Mouse (Mus musculus): ENCODE results near the gene Uso1. TPM values are rescaled to one million over a fixed set of nuclear protein-coding genes. Genes with fewer than 3 reads are reported as not detected.

Uso1 gene
- polyA plus RNA-seq, 1 experiment from 2014 or later = 26.9 TPM

GRCm38 (mm10) chr5:92233366-92233765, 95.6 kb downstream of the Uso1 start:
- Histone ChIP-seq H3K9ac (ENCODE audit: low read length) (no peak overlapping the region), H3K9me3 (ENCODE audit: control insufficient read depth, low read length) (no peaks in the 10 kb centered on the region), H3K4me2 (ENCODE audit: low read depth) (no peak overlapping the region), H3K27ac (ENCODE audit: low read depth, low read length) (no peak overlapping the region), H3K27me3 (ENCODE audit: control insufficient read depth, insufficient read depth, low read length) (no peaks in the 10 kb centered on the region), H3K4me1 (ENCODE audit: control insufficient read depth, insufficient read depth, low read length) (no peaks in the 10 kb centered on the region), H3K4me3 (ENCODE audit: low read depth, low read length) (no peak overlapping the region), H3K36me3 (ENCODE audit: control insufficient read depth, insufficient read depth, low read length) (no peaks in the 10 kb centered on the region)
- DNase-seq (ENCODE audit: low spot score) = no peak
- no peak for ATAC-seq (ENCODE audit: insufficient read depth, low FRiP score, low TSS enrichment)
- WGBS = 92% methylated on average over 4 of the region's 4 CpGs

GRCm38 (mm10) chr5:92234939-92235557, 97.3 kb downstream of the Uso1 start:
- H3K4me3 ChIP-seq (ENCODE audit: low read depth, low read length) = no peak overlapping the region
- H3K9me3 ChIP-seq (ENCODE audit: control insufficient read depth, low read length) = no peaks in the 10 kb centered on the region
- DNase-seq (ENCODE audit: low spot score) (no peak), ATAC-seq (ENCODE audit: insufficient read depth, low FRiP score, low TSS enrichment) (no peak)
- no peak overlapping the region for H3K27ac ChIP-seq (ENCODE audit: low read depth, low read length)
- no peak overlapping the region for H3K4me2 ChIP-seq (ENCODE audit: low read depth)
- no peaks in the 10 kb centered on the region for H3K4me1 ChIP-seq (ENCODE audit: control insufficient read depth, insufficient read depth, low read length)
- H3K27me3 ChIP-seq (ENCODE audit: control insufficient read depth, insufficient read depth, low read length) = no peaks in the 10 kb centered on the region
- H3K9ac ChIP-seq (ENCODE audit: low read length) = no peak overlapping the region
- WGBS = 55% methylated on average over 5 of the region's 5 CpGs
- no peaks in the 10 kb centered on the region for H3K36me3 ChIP-seq (ENCODE audit: control insufficient read depth, insufficient read depth, low read length)

GRCm38 (mm10) chr5:92239333-92240232, 101.8 kb downstream of the Uso1 start:
- H3K4me1 ChIP-seq (ENCODE audit: control insufficient read depth, insufficient read depth, low read length) = no peaks in the 10 kb centered on the region
- 49% methylated on average over 29 of the region's 29 CpGs for whole genome bisulfite sequencing

GRCm38 (mm10) chr5:92240769-92241168, 103.0 kb downstream of the Uso1 start:
- Histone ChIP-seq H3K36me3 (ENCODE audit: control insufficient read depth, insufficient read depth, low read length) (no peaks in the 10 kb centered on the region), H3K4me2 (ENCODE audit: low read depth) (no peak overlapping the region), H3K4me1 (ENCODE audit: control insufficient read depth, insufficient read depth, low read length) (no peaks in the 10 kb centered on the region), H3K27me3 (ENCODE audit: control insufficient read depth, insufficient read depth, low read length) (no peaks in the 10 kb centered on the region), H3K9ac (ENCODE audit: low read length) (no peak overlapping the region), H3K27ac (ENCODE audit: low read depth, low read length) (no peak overlapping the region), H3K9me3 (ENCODE audit: control insufficient read depth, low read length) (no peaks in the 10 kb centered on the region), H3K4me3 (ENCODE audit: low read depth, low read length) (no peak overlapping the region)
- 91% methylated on average over 12 of the region's 12 CpGs for WGBS
- DNase-seq (ENCODE audit: low spot score) (no peak), ATAC-seq (ENCODE audit: insufficient read depth, low FRiP score, low TSS enrichment) (no peak)

More at GRCm38 (mm10) chr5:92239333-92240232, 101.8 kb downstream of the Uso1 start:
- Histone ChIP-seq H3K36me3 (ENCODE audit: control insufficient read depth, insufficient read depth, low read length) (no peaks in the 10 kb centered on the region), H3K27me3 (ENCODE audit: control insufficient read depth, insufficient read depth, low read length) (no peaks in the 10 kb centered on the region), H3K4me3 (ENCODE audit: low read depth, low read length) (no peak overlapping the region), H3K4me2 (ENCODE audit: low read depth) (no peak overlapping the region), H3K27ac (ENCODE audit: low read depth, low read length) (no peak overlapping the region), H3K9me3 (ENCODE audit: control insufficient read depth, low read length) (no peaks in the 10 kb centered on the region), H3K9ac (ENCODE audit: low read length) (no peak overlapping the region)
- ATAC-seq (ENCODE audit: insufficient read depth, low FRiP score, low TSS enrichment) (peak; percentile 45; the same call in 1 of the 2 replicates), DNase-seq (ENCODE audit: low spot score) (peak; percentile 66)

GRCm38 (mm10) chr5:92244900-92245299, 107.2 kb downstream of the Uso1 start:
- WGBS = 94% methylated on average over 2 of the region's 2 CpGs

GRCm38 (mm10) chr5:92245483-92245882, 107.7 kb downstream of the Uso1 start:
- H3K36me3 ChIP-seq (ENCODE audit: control insufficient read depth, insufficient read depth, low read length) = no peaks in the 10 kb centered on the region
- no peak overlapping the region for H3K4me2 ChIP-seq (ENCODE audit: low read depth)
- H3K4me1 ChIP-seq (ENCODE audit: control insufficient read depth, insufficient read depth, low read length) = no peaks in the 10 kb centered on the region
- H3K9me3 ChIP-seq (ENCODE audit: control insufficient read depth, low read length) = no peaks in the 10 kb centered on the region
- H3K9ac ChIP-seq (ENCODE audit: low read length) = no peak overlapping the region
- no peak overlapping the region for H3K4me3 ChIP-seq (ENCODE audit: low read depth, low read length)
- ATAC-seq (ENCODE audit: insufficient read depth, low FRiP score, low TSS enrichment) (no peak), DNase-seq (ENCODE audit: low spot score) (no peak)
- 95% methylated on average over 9 of the region's 9 CpGs for WGBS
- no peak overlapping the region for H3K27ac ChIP-seq (ENCODE audit: low read depth, low read length)
- H3K27me3 ChIP-seq (ENCODE audit: control insufficient read depth, insufficient read depth, low read length) = no peaks in the 10 kb centered on the region

More at GRCm38 (mm10) chr5:92244900-92245299, 107.2 kb downstream of the Uso1 start:
- no peaks in the 10 kb centered on the region for H3K36me3 ChIP-seq (ENCODE audit: control insufficient read depth, insufficient read depth, low read length)
- H3K4me2 ChIP-seq (ENCODE audit: low read depth) = no peak overlapping the region
- no peaks in the 10 kb centered on the region for H3K27me3 ChIP-seq (ENCODE audit: control insufficient read depth, insufficient read depth, low read length)
- H3K9ac ChIP-seq (ENCODE audit: low read length) = no peak overlapping the region
- no peaks in the 10 kb centered on the region for H3K4me1 ChIP-seq (ENCODE audit: control insufficient read depth, insufficient read depth, low read length)
- H3K9me3 ChIP-seq (ENCODE audit: control insufficient read depth, low read length) = no peaks in the 10 kb centered on the region
- H3K27ac ChIP-seq (ENCODE audit: low read depth, low read length) = no peak overlapping the region
- no peak for DNase-seq (ENCODE audit: low spot score)
- ATAC-seq (ENCODE audit: insufficient read depth, low FRiP score, low TSS enrichment) = no peak
- H3K4me3 ChIP-seq (ENCODE audit: low read depth, low read length) = no peak overlapping the region

GRCm38 (mm10) chr5:92248614-92249013, 110.9 kb downstream of the Uso1 start:
- no peak overlapping the region for H3K4me2 ChIP-seq (ENCODE audit: low read depth)
- no peaks in the 10 kb centered on the region for H3K27me3 ChIP-seq (ENCODE audit: control insufficient read depth, insufficient read depth, low read length)
- no peak overlapping the region for H3K9ac ChIP-seq (ENCODE audit: low read length)
- WGBS = 89% methylated on average over 11 of the region's 11 CpGs
- ATAC-seq (ENCODE audit: insufficient read depth, low FRiP score, low TSS enrichment) (no peak), DNase-seq (ENCODE audit: low spot score) (no peak)
- no peaks in the 10 kb centered on the region for H3K9me3 ChIP-seq (ENCODE audit: control insufficient read depth, low read length)
- no peaks in the 10 kb centered on the region for H3K36me3 ChIP-seq (ENCODE audit: control insufficient read depth, insufficient read depth, low read length)
- H3K4me3 ChIP-seq (ENCODE audit: low read depth, low read length) = no peak overlapping the region
- H3K4me1 ChIP-seq (ENCODE audit: control insufficient read depth, insufficient read depth, low read length) = no peaks in the 10 kb centered on the region
- no peak overlapping the region for H3K27ac ChIP-seq (ENCODE audit: low read depth, low read length)

- Histone ChIP-seq H3K4me1 (ENCODE audit: control insufficient read depth, insufficient read depth, low read length) (no peaks in the 10 kb centered on the region), H3K27ac (ENCODE audit: low read depth, low read length) (no peak overlapping the region), H3K9me3 (ENCODE audit: control insufficient read depth, low read length) (no peaks in the 10 kb centered on the region), H3K4me2 (ENCODE audit: low read depth) (no peak overlapping the region), H3K27me3 (ENCODE audit: control insufficient read depth, insufficient read depth, low read length) (no peaks in the 10 kb centered on the region), H3K36me3 (ENCODE audit: control insufficient read depth, insufficient read depth, low read length) (no peaks in the 10 kb centered on the region), H3K4me3 (ENCODE audit: low read depth, low read length) (no peak overlapping the region), H3K9ac (ENCODE audit: low read length) (no peak overlapping the region)
- DNase-seq (ENCODE audit: low spot score) (no peak), ATAC-seq (ENCODE audit: insufficient read depth, low FRiP score, low TSS enrichment) (no peak)
- WGBS = 94% methylated on average over 6 of the region's 6 CpGs
These were observed 114.3 kb downstream of the Uso1 start for GRCm38 (mm10) chr5:92252031-92252430.

Measured in neural tube, embryonic 11.5 days (tissue).